Comparison of ENCODE assay signal across 9 mouse cellular contexts in genomic region chr10:128895952-128896693, GRCm38 (mm10). TPM values are rescaled to one million over a fixed set of nuclear protein-coding genes. Genes with fewer than 3 reads are reported as not detected.
DNase-seq lines count a peak whose midpoint lies in the region; ATAC-seq lines count a peak whose summit lies in the region.
"Had no signal": no experiment of that assay in that cellular context is flagged by ENCODE, and none has a peak within 500 bp of the region (broad histone marks: within the 10 kb centered on the region; RNA-seq: fewer than 3 reads in every experiment).

No protein-coding gene starts in this region.

- DNase-seq in frontal cortex, postnatal 25 days (ENCODE audit: low spot score in 2 of 2): no peak
- peak; percentile 81 to 85 for DNase-seq in right cerebral cortex, postnatal 10 days (ENCODE audit: low spot score in 2 of 2)
- no peak for DNase-seq in right cerebral cortex, postnatal 25 days
- DNase-seq in kidney, adult 18-20 months: peak; percentile 53
- DNase-seq in liver, embryonic 13.5 days: no peak
- DNase-seq in spleen, adult 18-20 months: no peak
- DNase-seq in gastrocnemius, adult 18-20 months (ENCODE audit: low spot score): no peak

- H3K4me2 ChIP-seq in liver, embryonic 13.5 days: 0 out of 2 replicates have a peak overlapping the region, but pooled peaks have one; percentile 4

- WGBS in liver, embryonic 13.5 days (ENCODE audit: insufficient replicate concordance): 7% methylated on average over 17 of the region's 17 CpGs

- H3K4me3 ChIP-seq in liver, embryonic 13.5 days (replicated peaks): no peak overlapping the region

- ATAC-seq in frontal cortex, adult (ENCODE audit: low TSS enrichment): peak; percentile 24; the same call in 1 of the 2 replicates
- ATAC-seq in liver, embryonic 13.5 days (ENCODE audit: low read depth): no peak

- H3K36me3 ChIP-seq in liver, embryonic 13.5 days: no peaks in the 10 kb centered on the region

- peaks cover 17% of the 10 kb centered on the region for H3K4me1 ChIP-seq in liver, embryonic 13.5 days (replicated peaks)

- H3K27me3 ChIP-seq in liver, embryonic 13.5 days: peaks cover 69% of the 10 kb centered on the region

- H3K9me3 ChIP-seq in liver, embryonic 13.5 days (replicated peaks): no peaks in the 10 kb centered on the region

- H3K9ac ChIP-seq in liver, embryonic 13.5 days: no peak overlapping the region
- H3K9ac ChIP-seq: liver, embryonic 14.5 days had no signal

- no peak overlapping the region for H3K27ac ChIP-seq in liver, embryonic 13.5 days
- H3K27ac ChIP-seq: liver, embryonic 14.5 days had no signal

RNA-seq across cellular contexts. Expression of gene Gdf11, which starts 4.6 kb away (rescaled TPM):
- polyA plus RNA-seq in liver, embryonic 13.5 days (2015; fragmentation: Nextera tagmentation; extraction: Ambion mirVana): 0.43 and 0.66 TPM in 2 replicates
- total RNA-seq in gastrocnemius, adult 18-20 months (2021): 1 to 10 TPM; 2.8 to 8.0 TPM

RNA-seq across cellular contexts. Expression of gene Cd63, which starts 4.7 kb away (rescaled TPM):
- 118 and 119 TPM in 2 replicates for polyA plus RNA-seq in liver, embryonic 13.5 days (2015; fragmentation: Nextera tagmentation; extraction: Ambion mirVana)
- total RNA-seq in gastrocnemius, adult 18-20 months (2021): 100 to 1,000 TPM; 101 to 160 TPM

RNA-seq across cellular contexts. Expression of gene Rdh5, which starts 26.6 kb away (rescaled TPM):
- 10.5 and 10.6 TPM in 2 replicates for polyA plus RNA-seq in liver, embryonic 13.5 days (2015; fragmentation: Nextera tagmentation; extraction: Ambion mirVana)
- total RNA-seq in gastrocnemius, adult 18-20 months (2021): 1 to 10 TPM; 3.1 to 3.9 TPM

RNA-seq across cellular contexts. Expression of gene Bloc1s1, which starts 27.7 kb away (rescaled TPM):
- 81.9 and 87.1 TPM in 2 replicates for polyA plus RNA-seq in liver, embryonic 13.5 days (2015; fragmentation: Nextera tagmentation; extraction: Ambion mirVana)
- total RNA-seq in gastrocnemius, adult 18-20 months (2021): 100 to 1,000 TPM; 153 to 154 TPM

RNA-seq across cellular contexts. Expression of gene Itga7, which starts 37.5 kb away (rescaled TPM):
- 0.12 and 0.41 TPM in 2 replicates for polyA plus RNA-seq in liver, embryonic 13.5 days (2015; fragmentation: Nextera tagmentation; extraction: Ambion mirVana)
- 10 to 100 TPM; 40.4 to 60.8 TPM for total RNA-seq in gastrocnemius, adult 18-20 months (2021)

Comparison
In these comparisons a context has a peak if more than half of its experiments do, and no peak if none do; other contexts are left out.
1. DNase-seq: peak in right cerebral cortex, postnatal 10 days (2 of 2) and kidney, adult 18-20 months (single experiment); none in frontal cortex, postnatal 25 days (0 of 2), right cerebral cortex, postnatal 25 days (single experiment), liver, embryonic 13.5 days (single experiment), spleen, adult 18-20 months (0 of 2) and gastrocnemius, adult 18-20 months (single experiment).